Mouse (Mus musculus): Measurements from ENCODE around the gene Adtrp. TPM values are rescaled to one million over a fixed set of nuclear protein-coding genes. Genes with fewer than 3 reads are reported as not detected.

Adtrp gene
- polyA plus RNA-seq, 1 experiment from 2014 or later: 110 TPM

DNA sequence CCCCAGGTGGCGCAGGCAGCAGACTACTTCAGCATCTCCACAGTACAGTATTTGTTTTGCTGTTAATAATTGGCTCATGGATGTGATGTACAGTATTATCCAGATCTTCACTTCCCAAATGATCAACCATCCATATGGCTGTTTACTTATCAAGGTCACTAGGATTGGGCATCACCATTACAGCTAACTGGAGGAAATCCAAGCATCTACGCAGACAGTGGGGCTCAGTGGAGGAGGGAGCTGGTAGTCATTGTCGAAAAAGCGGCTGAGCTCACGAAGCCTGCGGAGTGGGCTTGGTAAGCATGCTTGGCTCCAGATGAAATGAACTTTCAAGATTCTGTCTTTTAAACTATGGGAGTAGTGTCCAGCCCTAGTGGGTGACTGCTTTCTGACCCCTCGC lies 36.7 kb downstream of the Adtrp start:
- no peak overlapping the region for H3K9ac ChIP-seq (ENCODE audit: low read depth, low read length)
- WGBS: 91% methylated on average over 7 of the region's 7 CpGs
- TF ChIP-seq CTCF (IDR thresholded peaks at IDR 0.05; ENCODE audit: low read depth): no peak
- H3K27me3 ChIP-seq (replicated peaks; ENCODE audit: control insufficient read depth, insufficient read depth, low read length): no peaks in the 10 kb centered on the region
- H3K27ac ChIP-seq (ENCODE audit: low read depth, low read length): no peak overlapping the region
- H3K4me3 ChIP-seq (ENCODE audit: low read depth, low read length): no peak overlapping the region
- H3K36me3 ChIP-seq (ENCODE audit: control insufficient read depth, insufficient read depth): 0 out of 2 replicates have a peak, but pooled peaks cover 3% of the 10 kb centered on the region
- H3K9me3 ChIP-seq (ENCODE audit: control insufficient read depth): no peaks in the 10 kb centered on the region
- no peak for ATAC-seq
- H3K4me1 ChIP-seq (replicated peaks; ENCODE audit: control insufficient read depth, insufficient read depth, low read length): no peaks in the 10 kb centered on the region
- no peak overlapping the region for H3K4me2 ChIP-seq (replicated peaks; ENCODE audit: low read depth)

DNA sequence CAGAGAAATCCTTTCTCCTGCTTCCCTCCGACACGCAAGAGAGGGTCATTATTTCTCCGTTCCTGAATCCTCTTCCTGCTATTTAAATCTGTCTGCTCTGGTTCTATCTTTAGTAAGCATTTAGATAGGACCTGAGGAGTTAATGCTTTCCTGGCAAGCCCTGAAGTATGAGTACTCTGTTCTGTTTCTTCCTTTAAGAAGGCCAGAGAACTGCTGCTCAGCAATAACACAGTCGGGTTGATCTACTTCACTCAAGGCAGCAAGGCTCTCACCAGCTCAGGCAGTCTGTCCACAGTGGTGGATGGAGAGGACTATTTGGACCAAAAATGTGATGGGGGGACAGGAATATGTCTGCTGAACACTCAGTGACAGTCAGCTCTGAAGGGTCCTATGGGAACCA lies 39.7 kb downstream of the Adtrp start:
- H3K27me3 ChIP-seq (replicated peaks; ENCODE audit: control insufficient read depth, insufficient read depth, low read length): no peaks in the 10 kb centered on the region
- 63% methylated on average over 4 of the region's 4 CpGs for WGBS
- no peaks in the 10 kb centered on the region for H3K4me1 ChIP-seq (replicated peaks; ENCODE audit: control insufficient read depth, insufficient read depth, low read length)
- H3K9ac ChIP-seq (ENCODE audit: low read depth, low read length): no peak overlapping the region
- peaks cover 3% of the 10 kb centered on the region; the same call in 1 of the 2 replicates for H3K36me3 ChIP-seq (ENCODE audit: control insufficient read depth, insufficient read depth)
- ATAC-seq: no peak
- H3K4me3 ChIP-seq (ENCODE audit: low read depth, low read length): no peak overlapping the region
- H3K9me3 ChIP-seq (ENCODE audit: control insufficient read depth): no peaks in the 10 kb centered on the region
- no peak overlapping the region for H3K27ac ChIP-seq (ENCODE audit: low read depth, low read length)
- no peak for TF ChIP-seq CTCF (IDR thresholded peaks at IDR 0.05; ENCODE audit: low read depth)
- no peak overlapping the region for H3K4me2 ChIP-seq (replicated peaks; ENCODE audit: low read depth)

DNA sequence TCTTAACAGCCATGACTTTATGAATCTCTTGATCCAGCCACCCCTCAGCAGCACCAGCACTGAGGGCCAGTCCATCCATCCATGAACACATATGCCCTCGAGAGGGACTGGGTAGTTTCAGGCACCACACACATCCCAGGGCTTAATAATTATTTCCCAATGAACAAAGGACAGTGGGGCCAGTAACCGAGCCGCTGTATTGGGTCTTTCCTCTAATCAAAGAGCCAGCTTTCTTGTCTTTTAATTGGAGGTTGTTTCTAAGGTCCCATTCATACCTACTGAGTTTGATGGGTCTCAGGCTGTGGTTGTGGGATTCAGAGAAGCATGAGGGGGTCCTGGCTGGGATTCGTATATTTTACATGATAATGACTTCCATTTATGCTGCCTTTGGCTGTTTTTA lies 40.2 kb downstream of the Adtrp start:
- no peak for TF ChIP-seq CTCF (IDR thresholded peaks at IDR 0.05; ENCODE audit: low read depth)
- no peak for ATAC-seq

DNA sequence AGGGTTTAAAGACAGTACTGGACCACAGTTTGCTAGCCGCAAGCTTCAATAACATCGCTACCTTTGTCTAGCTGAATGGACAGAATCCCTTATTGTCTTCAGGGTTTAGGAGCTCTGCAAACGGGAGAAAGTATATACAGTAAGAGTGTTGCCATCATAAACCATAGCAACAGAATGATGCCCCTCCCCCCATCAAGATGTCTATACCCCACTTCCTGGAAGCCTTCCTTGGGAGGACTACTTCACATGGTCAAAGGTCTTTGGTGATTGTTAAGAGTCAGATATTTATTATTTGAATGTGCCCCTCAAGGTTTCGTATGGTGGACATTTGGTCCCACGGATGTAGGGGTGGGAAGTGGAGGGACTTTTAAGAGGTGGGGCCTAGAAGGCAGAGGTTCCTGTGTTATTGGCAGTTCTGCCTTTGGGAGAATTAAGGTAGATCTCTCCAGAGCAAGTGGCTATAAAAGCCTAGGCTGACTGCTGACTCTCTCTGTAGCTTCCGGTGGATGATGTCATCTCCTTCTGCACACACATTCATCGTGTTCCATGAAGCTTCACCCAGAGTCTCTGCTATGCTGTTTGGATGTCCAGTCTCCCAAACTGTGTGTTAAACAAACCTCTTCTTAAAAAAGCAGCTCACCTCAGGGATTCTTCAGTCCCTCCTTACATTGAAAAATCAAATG lies 42.2 kb downstream of the Adtrp start:
- Histone ChIP-seq H3K9ac (ENCODE audit: low read depth, low read length) (no peak overlapping the region), H3K4me3 (ENCODE audit: low read depth, low read length) (no peak overlapping the region), H3K36me3 (ENCODE audit: control insufficient read depth, insufficient read depth) (no peaks in the 10 kb centered on the region; the same call in 1 of the 2 replicates), H3K4me2 (replicated peaks; ENCODE audit: low read depth) (0 out of 2 replicates have a peak overlapping the region, but pooled peaks have one; percentile 17), H3K9me3 (ENCODE audit: control insufficient read depth) (no peaks in the 10 kb centered on the region), H3K27ac (ENCODE audit: low read depth, low read length) (peak overlapping the region; percentile 35; the same call in 1 of the 2 replicates), H3K4me1 (replicated peaks; ENCODE audit: control insufficient read depth, insufficient read depth, low read length) (no peaks in the 10 kb centered on the region), H3K27me3 (replicated peaks; ENCODE audit: control insufficient read depth, insufficient read depth, low read length) (no peaks in the 10 kb centered on the region)
- WGBS: 58% methylated on average over 7 of the region's 7 CpGs
- peak; percentile 73 for ATAC-seq
- TF ChIP-seq CTCF (IDR thresholded peaks at IDR 0.05; ENCODE audit: low read depth): no peak

More for the DNA sequence above, 40.2 kb downstream of the Adtrp start:
- Histone ChIP-seq H3K4me1 (replicated peaks; ENCODE audit: control insufficient read depth, insufficient read depth, low read length) (no peaks in the 10 kb centered on the region), H3K9ac (ENCODE audit: low read depth, low read length) (no peak overlapping the region), H3K36me3 (ENCODE audit: control insufficient read depth, insufficient read depth) (peaks cover 3% of the 10 kb centered on the region; the same call in 1 of the 2 replicates), H3K9me3 (ENCODE audit: control insufficient read depth) (no peaks in the 10 kb centered on the region), H3K4me3 (ENCODE audit: low read depth, low read length) (no peak overlapping the region), H3K27me3 (replicated peaks; ENCODE audit: control insufficient read depth, insufficient read depth, low read length) (no peaks in the 10 kb centered on the region), H3K27ac (ENCODE audit: low read depth, low read length) (no peak overlapping the region), H3K4me2 (replicated peaks; ENCODE audit: low read depth) (no peak overlapping the region)
- WGBS: 86% methylated on average over 4 of the region's 4 CpGs

DNA sequence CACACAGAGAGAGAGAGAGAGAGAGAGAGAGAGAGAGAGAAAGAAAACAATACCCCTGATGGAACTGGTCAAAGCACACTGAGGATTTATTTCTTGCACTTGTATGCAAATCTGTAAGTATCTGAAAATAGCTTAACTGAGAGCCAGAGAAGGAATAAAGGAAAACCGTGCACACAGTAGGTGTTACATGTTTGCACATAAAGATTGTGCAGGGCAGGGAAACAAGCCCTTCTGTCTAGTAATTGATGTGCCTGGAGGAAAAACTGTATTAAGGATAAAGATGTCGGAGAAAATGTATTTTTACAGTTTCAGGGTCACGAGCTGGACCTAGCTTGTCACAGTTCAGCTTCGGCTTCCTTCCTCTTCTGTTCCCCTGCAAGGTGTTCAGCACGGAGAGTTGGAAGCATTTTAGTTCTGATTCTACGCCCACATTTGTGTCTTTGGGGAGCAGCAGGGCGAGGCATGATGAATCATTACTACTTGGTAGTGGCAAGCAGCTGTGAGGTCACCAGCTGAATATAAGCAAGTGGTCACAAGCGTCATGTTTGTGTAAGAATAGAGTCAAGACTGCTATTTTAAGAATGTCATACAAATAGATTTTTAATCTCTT lies 43.7 kb downstream of the Adtrp start:
- no peaks in the 10 kb centered on the region for H3K27me3 ChIP-seq (replicated peaks; ENCODE audit: control insufficient read depth, insufficient read depth, low read length)
- H3K36me3 ChIP-seq (ENCODE audit: control insufficient read depth, insufficient read depth): no peaks in the 10 kb centered on the region; the same call in 1 of the 2 replicates
- TF ChIP-seq CTCF (IDR thresholded peaks at IDR 0.05; ENCODE audit: low read depth): no peak
- 36% methylated on average over 8 of the region's 8 CpGs for WGBS
- H3K9me3 ChIP-seq (ENCODE audit: control insufficient read depth): no peaks in the 10 kb centered on the region
- ATAC-seq: no peak
- H3K27ac ChIP-seq (ENCODE audit: low read depth, low read length): no peak overlapping the region
- no peak overlapping the region for H3K4me3 ChIP-seq (ENCODE audit: low read depth, low read length)
- no peaks in the 10 kb centered on the region for H3K4me1 ChIP-seq (replicated peaks; ENCODE audit: control insufficient read depth, insufficient read depth, low read length)
- H3K4me2 ChIP-seq (replicated peaks; ENCODE audit: low read depth): no peak overlapping the region
- no peak overlapping the region for H3K9ac ChIP-seq (ENCODE audit: low read depth, low read length)

GRCm38 (mm10) chr13:41801177-41801636 lies 46.3 kb downstream of the Adtrp start:
- H3K27me3 ChIP-seq (replicated peaks; ENCODE audit: control insufficient read depth, insufficient read depth, low read length): no peaks in the 10 kb centered on the region
- H3K36me3 ChIP-seq (ENCODE audit: control insufficient read depth, insufficient read depth): no peaks in the 10 kb centered on the region; the same call in 1 of the 2 replicates
- no peaks in the 10 kb centered on the region for H3K9me3 ChIP-seq (ENCODE audit: control insufficient read depth)
- no peaks in the 10 kb centered on the region for H3K4me1 ChIP-seq (replicated peaks; ENCODE audit: control insufficient read depth, insufficient read depth, low read length)
- no peak overlapping the region for H3K4me2 ChIP-seq (replicated peaks; ENCODE audit: low read depth)
- TF ChIP-seq CTCF (IDR thresholded peaks at IDR 0.05; ENCODE audit: low read depth): no peak
- ATAC-seq: no peak
- H3K4me3 ChIP-seq (ENCODE audit: low read depth, low read length): no peak overlapping the region
- no peak overlapping the region for H3K9ac ChIP-seq (ENCODE audit: low read depth, low read length)
- H3K27ac ChIP-seq (ENCODE audit: low read depth, low read length): no peak overlapping the region
- WGBS: 37% methylated on average over 8 of the region's 8 CpGs

Data from intestine, postnatal 0 days (tissue).